In genomic region chr5:141985003-141985402, GRCm38 (mm10) we compare ENCODE assay signal across 9 mouse cellular contexts.
DNase-seq lines count a peak whose midpoint lies in the region; ATAC-seq and TF ChIP-seq lines count a peak whose summit lies in the region.
"Had no signal": no experiment of that assay in that cellular context is flagged by ENCODE, and none has a peak within 500 bp of the region (broad histone marks: within the 10 kb centered on the region; RNA-seq: fewer than 3 reads in every experiment).

No protein-coding gene starts in this region.

- H3K4me1 ChIP-seq in kidney, adult 2 months (ENCODE audit: control insufficient read depth, insufficient read depth, low read length) = no peaks in the 10 kb centered on the region
- no peaks in the 10 kb centered on the region for H3K4me1 ChIP-seq in lung, embryonic 14.5 days (ENCODE audit: insufficient read depth)
- H3K4me1 ChIP-seq: embryonic facial prominence, embryonic 15.5 days had no signal

- no peak overlapping the region for H3K9ac ChIP-seq in lung, embryonic 14.5 days
- H3K9ac ChIP-seq: embryonic facial prominence, embryonic 15.5 days had no signal

- TF ChIP-seq CTCF in kidney, adult 2 months (conservative IDR thresholded peaks at IDR 0.05; ENCODE audit: insufficient read depth, insufficient read length, low read depth, low read length) = peak; percentile 88
- TF ChIP-seq CTCF in lung, embryonic 14.5 days (IDR thresholded peaks at IDR 0.05; ENCODE audit: low read depth) = peak; percentile 95

- peak; percentile 7 to 28 for DNase-seq in left cerebral cortex, adult 18-20 months (ENCODE audit: low spot score in 2 of 2)
- DNase-seq in left cerebral cortex, adult 8-10 months (ENCODE audit: low spot score in 2 of 2) = no peak
- DNase-seq in adrenal gland, postnatal 25 days = peak; percentile 78
- peak; percentile 85 for DNase-seq in forelimb bud, embryonic 11.5 days (ENCODE audit: low read depth, low spot score)
- DNase-seq in kidney, adult 2 months = peak; percentile 72
- DNase-seq in lung, embryonic 14.5 days = peak; percentile 94
- peak; percentile 60 for DNase-seq in right cerebral cortex, postnatal 14 days
- peak; percentile 56 to 70 for DNase-seq in urinary bladder, postnatal 36 days (ENCODE audit: low spot score in 2 of 2)

- ATAC-seq in lung, embryonic 14.5 days (ENCODE audit: insufficient read depth) = peak; percentile 88; the same call in 1 of the 2 replicates

- TF ChIP-seq POLR2A in kidney, adult 2 months (IDR thresholded peaks at IDR 0.05; ENCODE audit: low read depth, low read length) = no peak

- WGBS in kidney, adult 2 months = 9% methylated on average over 8 of the region's 8 CpGs
- 5% methylated on average over 8 of the region's 8 CpGs for WGBS in lung, embryonic 14.5 days

- H3K36me3 ChIP-seq in kidney, adult 2 months (ENCODE audit: control insufficient read depth, insufficient read depth, low read length) = no peaks in the 10 kb centered on the region
- no peaks in the 10 kb centered on the region for H3K36me3 ChIP-seq in lung, embryonic 14.5 days (ENCODE audit: insufficient read depth)
- H3K36me3 ChIP-seq: embryonic facial prominence, embryonic 15.5 days had no signal

- H3K4me2 ChIP-seq in lung, embryonic 14.5 days = no peak overlapping the region
- H3K4me2 ChIP-seq: embryonic facial prominence, embryonic 15.5 days had no signal

- no peaks in the 10 kb centered on the region for H3K27me3 ChIP-seq in kidney, adult 2 months (replicated peaks; ENCODE audit: control insufficient read depth, insufficient read depth, low read length)
- no peaks in the 10 kb centered on the region for H3K27me3 ChIP-seq in lung, embryonic 14.5 days (ENCODE audit: insufficient read depth, low read length)
- H3K27me3 ChIP-seq: embryonic facial prominence, embryonic 15.5 days had no signal

- no peak overlapping the region for H3K27ac ChIP-seq in kidney, adult 2 months (ENCODE audit: insufficient read depth, low read depth, low read length)
- no peak overlapping the region for H3K27ac ChIP-seq in lung, embryonic 14.5 days (ENCODE audit: low read depth)
- H3K27ac ChIP-seq: embryonic facial prominence, embryonic 15.5 days had no signal

- H3K4me3 ChIP-seq in kidney, adult 2 months (ENCODE audit: insufficient read depth, low read depth, low read length) = no peak overlapping the region
- H3K4me3 ChIP-seq in lung, embryonic 14.5 days (ENCODE audit: low read depth, low read length) = no peak overlapping the region
- H3K4me3 ChIP-seq: embryonic facial prominence, embryonic 15.5 days had no signal

- no peaks in the 10 kb centered on the region for H3K9me3 ChIP-seq in lung, embryonic 14.5 days (ENCODE audit: low read depth, low read length)
- H3K9me3 ChIP-seq: embryonic facial prominence, embryonic 15.5 days had no signal

Comparison
In these comparisons a context has a peak if more than half of its experiments do, and no peak if none do; other contexts are left out.
1. DNase-seq: peak in left cerebral cortex, adult 18-20 months (2 of 2), adrenal gland, postnatal 25 days (single experiment), forelimb bud, embryonic 11.5 days (single experiment), kidney, adult 2 months (single experiment), lung, embryonic 14.5 days (single experiment), right cerebral cortex, postnatal 14 days (single experiment) and urinary bladder, postnatal 36 days (2 of 2); none in left cerebral cortex, adult 8-10 months (0 of 2).